Mouse (Mus musculus): ENCODE measurements around the gene Usp47.

DNA sequence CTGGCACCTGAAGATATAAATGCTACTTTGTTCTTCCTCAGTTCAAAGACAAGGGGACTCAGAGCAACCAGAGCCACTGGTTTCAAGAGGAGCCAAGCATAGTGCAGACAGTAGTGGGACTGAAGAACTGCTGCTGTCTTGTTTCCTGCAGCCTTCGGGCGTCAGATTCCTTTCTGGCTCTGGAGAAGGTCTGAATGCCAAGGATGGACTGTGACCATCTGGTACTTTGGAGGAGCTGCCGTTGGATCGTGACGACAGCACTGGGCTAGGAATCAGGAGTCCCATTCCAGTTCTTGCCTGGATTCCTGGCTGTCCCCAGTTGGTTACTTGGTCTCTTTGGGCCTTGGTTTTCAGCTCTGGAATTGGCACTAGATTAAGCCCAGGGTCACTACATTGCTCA lies 11.2 kb upstream of the Usp47 start:
- no peak for TF ChIP-seq CTCF (IDR thresholded peaks at IDR 0.05; ENCODE audit: low read depth, low read length)
- TF ChIP-seq POLR2AphosphoS5 (IDR thresholded peaks at IDR 0.05; ENCODE audit: insufficient replicate concordance, low read depth, low read length), result no peak
- no peak for TF ChIP-seq TAL1 (conservative IDR thresholded peaks at IDR 0.05; ENCODE audit: low read depth, low read length)
- no peak for TF ChIP-seq GATA1 (IDR thresholded peaks at IDR 0.05; ENCODE audit: borderline replicate concordance, low read length)

All from G1E (cell line).